Mouse (Mus musculus): ENCODE results near the gene Jmjd6.
A peak's percentile ranks its signal among the peaks of the same experiment; 100 is the strongest.

- peak; percentile 34 for TF ChIP-seq CTCF (IDR thresholded peaks at IDR 0.05; ENCODE audit: low read depth)
- TF ChIP-seq EP300 (IDR thresholded peaks at IDR 0.05; ENCODE audit: low read depth): no peak
These were observed 553 bp downstream of the Jmjd6 start for GRCm38 (mm10) chr11:116842531-116843260.
